Mouse (Mus musculus): ENCODE measurements around the gene Zfp148.
A peak's percentile ranks its signal among the peaks of the same experiment; 100 is the strongest.

The Zfp148 gene

DNA sequence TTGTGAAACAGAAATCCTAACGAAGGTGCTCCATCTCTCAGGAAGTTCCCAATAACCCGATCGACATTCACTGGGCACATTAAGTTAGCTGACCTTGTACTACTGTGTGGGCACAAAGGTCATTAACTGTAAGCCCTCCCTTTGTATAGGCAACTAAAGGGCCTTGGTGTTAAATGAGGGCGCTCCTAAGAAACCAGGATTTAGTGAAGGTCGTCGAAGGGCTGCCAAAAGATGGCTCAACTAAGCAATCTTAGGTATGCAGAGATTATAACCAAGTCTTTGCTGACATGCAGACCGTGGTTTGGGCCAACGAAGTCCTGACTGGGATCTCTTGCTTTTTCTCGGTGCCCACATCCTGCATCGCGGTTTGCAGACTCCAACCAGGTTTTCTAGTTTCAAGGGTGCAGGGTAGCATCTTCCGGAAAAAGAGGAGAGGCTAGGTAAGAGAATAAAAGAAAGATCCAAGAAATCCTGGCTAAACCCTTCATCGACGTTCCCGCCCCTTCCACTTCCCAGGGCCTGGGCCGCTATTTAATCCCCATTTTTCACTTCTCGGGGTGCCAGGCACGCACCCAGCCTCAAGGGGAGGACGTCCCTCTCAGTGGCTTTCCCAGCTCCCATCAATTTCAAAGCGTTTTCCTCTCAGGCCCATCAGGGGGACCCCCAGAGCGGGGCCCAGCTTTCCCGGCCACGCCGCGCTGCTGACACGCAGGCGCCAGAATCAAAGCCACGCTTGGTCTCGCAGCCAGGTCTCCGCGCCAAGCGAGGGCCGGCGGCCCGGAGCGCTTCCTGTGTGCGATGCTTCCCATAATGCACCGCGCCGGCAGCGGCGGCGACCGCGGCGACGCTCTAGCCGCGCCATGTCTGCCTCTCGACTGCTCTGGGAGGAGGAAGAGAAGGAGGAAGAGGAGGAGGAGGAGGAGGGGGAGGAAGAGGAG, at the start of gene Zfp148:
Gene Zfp148, plus strand, starts transcription at position 893 of the 938 bp plus-strand sequence.
- peak; percentile 91 to 92 for DNase-seq (ENCODE audit: low spot score in 2 of 2)

DNA sequence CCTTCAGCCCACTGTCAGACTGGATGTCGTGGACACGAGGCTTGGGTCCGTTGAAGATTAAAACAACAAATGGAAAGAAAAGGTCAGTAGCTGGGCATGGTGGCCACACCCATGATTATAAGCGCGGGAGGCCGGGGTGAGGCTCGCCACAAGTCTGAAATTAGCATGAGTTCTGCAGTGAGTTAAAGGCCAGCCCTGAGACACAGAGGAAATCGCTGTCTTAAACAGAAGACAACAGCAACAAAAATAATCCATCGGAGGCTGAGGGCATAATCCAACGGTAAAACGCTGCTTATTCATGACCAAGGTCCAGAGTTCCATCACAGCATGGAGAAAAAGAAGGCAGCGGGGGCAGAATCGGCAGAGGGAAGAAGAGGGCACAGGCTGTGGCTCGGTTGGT, 47.6 kb upstream of the Zfp148 start:
- no peak for DNase-seq (ENCODE audit: low spot score in 2 of 2)

DNA sequence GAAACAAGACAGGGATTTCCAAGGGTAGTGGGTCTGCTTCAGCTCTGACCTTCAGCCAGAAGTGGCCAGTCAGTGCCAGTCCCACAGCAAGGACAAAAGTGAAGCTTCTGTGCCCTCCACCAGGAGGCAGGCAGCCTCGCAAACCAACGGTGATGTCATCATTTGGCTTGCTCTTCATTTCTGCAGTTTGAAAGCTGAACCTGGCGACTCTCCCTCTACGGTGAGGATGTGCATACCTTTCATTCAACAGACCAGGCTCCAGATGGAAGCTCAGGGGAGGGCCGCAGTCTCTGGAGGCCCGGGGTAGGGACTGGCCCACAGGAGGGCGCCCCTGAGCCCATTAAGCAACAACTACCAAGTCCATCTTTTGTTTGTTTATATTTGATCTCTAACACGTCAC, 43.5 kb upstream of the Zfp148 start:
- peak; percentile 66 to 70 for DNase-seq (ENCODE audit: low spot score in 2 of 2)

DNA sequence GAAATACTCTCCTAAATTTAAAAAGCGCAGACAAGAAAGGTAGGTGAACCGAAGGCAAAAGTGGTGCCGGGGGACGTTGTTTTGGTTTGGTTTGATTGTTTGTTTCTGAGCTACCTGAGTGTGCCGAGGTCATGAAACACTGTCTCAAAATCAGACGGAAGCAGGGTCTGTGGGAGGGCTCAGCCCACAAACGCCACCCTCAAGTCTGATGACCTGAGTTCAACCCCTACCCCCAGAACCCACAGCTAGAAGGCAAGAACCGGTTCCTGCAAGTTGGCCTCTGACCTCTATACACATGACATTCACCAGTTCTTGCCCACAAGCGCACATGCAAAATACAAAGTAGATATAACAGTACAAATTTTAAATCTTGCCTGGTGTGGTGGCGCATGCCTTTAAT, 43.0 kb upstream of the Zfp148 start:
- no peak for DNase-seq (ENCODE audit: low spot score in 2 of 2)

DNA sequence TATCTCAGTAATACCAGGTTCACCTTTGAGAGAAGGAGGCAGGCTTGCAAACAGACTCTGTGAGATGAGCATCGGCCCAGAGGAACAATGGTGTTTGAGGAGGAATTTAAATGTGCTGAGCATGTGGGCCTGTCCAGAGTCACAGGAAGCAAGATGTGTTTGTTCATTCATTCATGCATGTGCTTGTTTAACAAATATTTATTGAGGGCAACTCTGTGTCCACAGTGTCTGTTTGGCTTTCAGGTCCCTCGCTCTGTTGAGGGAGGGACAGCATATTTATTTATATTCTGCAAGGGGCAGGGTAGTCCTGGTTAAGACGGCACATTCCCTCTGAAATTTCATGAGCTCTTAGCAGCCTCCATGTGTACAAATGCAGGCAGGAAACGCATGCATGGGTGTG, 42.1 kb upstream of the Zfp148 start:
- no peak for DNase-seq (ENCODE audit: low spot score in 2 of 2)

DNA sequence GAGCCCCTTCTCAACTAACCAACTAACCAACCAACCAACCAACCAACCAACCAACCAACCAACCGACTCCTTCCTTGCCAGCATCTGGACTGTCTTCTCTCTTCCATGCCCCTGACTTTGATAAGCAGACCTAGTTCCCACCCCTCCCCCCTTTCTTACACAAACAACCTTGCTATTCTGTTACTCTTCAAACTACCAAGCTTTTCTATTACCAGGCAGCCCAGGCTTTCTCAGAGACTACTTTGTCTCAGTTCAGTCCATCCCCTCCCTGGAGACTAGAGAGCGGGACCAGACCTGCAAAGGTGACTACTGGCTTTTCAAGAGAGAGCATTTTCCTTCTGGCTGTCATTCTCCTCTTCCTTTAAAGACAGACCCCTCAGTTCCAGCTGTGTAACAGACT, 41.2 kb upstream of the Zfp148 start:
- no peak for DNase-seq (ENCODE audit: low spot score in 2 of 2)

DNA sequence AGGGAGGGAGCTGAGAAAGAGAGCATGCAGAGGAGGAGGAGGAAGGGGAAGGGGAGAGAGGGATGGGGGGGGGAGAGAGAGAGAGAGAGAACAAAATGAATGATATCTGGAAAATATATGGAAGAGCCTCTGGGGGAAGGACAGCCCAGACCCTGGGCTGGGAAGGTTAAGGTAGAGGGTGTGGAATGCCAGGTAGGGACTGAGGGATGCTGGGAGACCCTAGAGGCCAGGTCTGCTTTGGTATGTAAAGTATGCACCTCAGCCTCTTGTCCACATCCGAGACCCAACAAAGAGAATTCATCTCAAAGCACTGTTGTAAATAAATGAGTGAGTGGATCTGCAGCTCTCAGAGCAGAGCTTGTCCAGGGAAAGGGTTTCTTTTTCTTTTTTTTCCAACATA, 38.3 kb upstream of the Zfp148 start:
- no peak for DNase-seq (ENCODE audit: low spot score in 2 of 2)

DNA sequence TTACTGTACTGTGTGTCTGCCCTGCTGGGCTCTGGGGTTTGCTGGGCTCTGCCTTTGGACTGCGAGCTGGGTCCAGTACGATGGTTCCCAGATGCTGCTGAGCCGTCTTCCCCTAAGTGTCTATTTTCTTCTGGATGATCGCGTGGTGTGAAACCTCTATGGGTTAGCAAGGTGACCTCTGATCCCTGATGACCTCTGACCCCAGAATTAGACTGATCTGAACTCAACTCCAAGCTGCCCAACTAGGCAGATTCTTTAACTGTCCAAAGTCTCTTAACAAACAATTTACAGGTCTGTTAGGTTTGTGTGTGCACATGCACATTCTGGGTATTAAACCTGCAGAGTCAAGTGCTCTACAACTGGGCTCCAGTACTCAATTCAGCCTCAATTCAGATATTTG, 37.5 kb upstream of the Zfp148 start:
- no peak for DNase-seq (ENCODE audit: low spot score in 2 of 2)

DNA sequence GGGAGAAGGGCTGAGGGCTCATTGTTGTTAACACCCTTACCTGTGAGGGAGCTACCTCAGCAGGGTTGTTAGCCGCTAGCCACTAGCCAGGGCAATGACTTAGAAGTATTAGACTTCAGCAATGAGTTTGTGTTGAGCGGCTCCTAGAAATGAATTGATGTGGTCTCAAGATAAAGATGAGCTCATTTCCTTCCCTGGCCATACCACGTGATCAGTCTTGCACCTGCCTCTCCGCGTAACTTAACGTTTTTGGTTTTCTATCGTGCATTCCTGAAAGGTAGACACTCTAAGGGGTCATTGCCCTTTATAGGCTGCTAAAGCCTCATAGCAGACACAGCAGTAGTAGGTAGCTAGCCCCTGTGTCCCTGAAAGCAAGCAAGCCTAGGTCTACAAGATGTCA, 37.0 kb upstream of the Zfp148 start:
- no peak for DNase-seq (ENCODE audit: low spot score in 2 of 2)

DNA sequence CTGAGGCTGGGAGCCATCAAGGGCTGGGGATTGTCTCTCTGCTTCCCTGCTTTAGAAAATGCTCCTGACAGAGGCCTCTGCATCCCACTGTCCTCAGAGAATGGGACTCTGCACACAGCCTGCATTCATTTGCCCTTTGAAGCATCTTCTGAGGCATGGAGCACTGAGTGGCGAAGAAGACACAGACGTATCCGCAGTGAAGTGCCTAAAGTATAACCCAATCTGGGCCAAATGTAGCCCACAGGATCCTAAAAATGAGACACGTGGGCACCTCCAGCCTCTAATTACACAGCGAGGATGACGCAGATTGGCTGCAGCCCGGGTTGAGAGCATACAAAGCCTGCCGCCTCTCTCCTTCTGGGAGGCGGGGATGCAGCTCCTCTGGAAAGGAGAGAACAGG, 36.3 kb upstream of the Zfp148 start:
- no peak for DNase-seq (ENCODE audit: low spot score in 2 of 2)

DNA sequence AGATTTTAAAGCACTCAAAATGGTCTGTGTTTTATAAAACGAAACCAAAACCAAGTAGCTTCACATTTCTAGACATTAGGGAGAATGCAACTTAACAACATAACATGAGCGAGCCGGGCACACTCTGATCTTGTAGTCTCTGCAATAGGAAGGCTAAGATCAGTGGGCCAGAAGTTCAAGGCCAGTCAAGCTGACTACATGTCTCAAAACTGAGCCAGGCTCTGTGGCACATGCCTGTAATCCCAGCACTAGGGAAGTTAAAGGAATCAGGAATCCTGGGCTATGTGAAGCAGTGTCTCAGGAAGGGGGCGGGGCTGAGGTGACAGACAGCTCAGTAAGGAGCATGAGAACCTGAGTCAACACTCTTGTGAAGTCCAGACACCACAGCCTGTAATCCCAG, 35.8 kb upstream of the Zfp148 start:
- no peak for DNase-seq (ENCODE audit: low spot score in 2 of 2)

DNA sequence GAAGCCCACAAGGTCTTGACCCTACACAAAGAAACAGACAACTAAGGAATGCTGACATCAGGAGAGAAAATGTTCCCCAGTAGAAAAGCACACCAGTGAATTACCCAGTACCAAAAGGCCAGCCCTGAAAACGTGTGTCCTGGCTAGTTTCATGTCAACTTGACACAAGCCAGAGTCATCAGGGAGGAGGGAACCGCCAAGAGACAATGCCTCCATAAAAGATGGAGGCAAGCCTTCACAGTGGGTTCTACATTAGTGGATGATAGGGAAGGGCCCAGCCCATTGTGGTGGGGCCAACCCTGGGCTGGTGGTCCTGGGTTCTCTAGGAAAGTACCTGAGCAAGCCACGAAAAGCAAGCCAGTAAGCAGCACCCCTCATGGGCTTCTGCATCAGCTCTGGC, 34.3 kb upstream of the Zfp148 start:
- DNase-seq (ENCODE audit: low spot score in 2 of 2): no peak

DNA sequence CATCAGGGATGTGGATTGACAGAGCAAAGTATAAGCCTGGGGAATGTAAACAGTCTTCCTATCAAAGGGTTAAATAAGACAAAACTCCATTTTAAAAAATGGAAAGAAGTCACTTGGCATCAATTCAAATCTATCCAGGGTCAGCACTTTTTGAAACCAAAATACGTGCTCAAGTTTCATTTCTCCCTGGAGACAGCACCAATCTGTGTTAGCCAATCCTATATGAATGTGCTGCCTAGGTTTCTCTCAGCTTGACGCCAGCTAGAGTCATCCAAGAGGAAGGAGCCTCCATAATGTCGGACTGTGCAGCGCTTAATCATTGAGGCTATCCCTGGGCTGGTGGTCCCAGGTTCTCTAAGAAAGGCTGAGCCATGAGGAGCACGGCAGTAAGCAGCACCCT, 33.5 kb upstream of the Zfp148 start:
- no peak for DNase-seq (ENCODE audit: low spot score in 2 of 2)

DNA sequence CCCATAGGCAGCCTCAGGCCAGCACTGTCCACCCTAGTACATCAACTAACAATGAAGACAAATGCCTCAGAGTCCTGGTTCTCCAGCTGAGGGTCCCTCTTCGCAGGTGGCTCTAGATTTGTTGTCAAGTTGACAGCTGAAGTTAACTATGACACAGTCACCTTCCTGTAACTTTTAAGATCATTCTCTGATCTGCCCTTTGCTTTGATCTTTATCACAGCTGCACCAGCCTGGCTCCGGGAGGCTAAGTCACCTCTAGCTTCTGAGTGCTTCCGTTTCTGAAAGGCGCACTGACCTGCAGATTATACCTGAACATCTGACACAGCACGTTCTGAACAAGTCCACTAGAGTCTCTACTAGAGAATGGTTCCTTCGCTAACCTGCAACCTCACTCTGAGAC, 22.8 kb upstream of the Zfp148 start:
- DNase-seq (ENCODE audit: low spot score in 2 of 2): no peak

DNA sequence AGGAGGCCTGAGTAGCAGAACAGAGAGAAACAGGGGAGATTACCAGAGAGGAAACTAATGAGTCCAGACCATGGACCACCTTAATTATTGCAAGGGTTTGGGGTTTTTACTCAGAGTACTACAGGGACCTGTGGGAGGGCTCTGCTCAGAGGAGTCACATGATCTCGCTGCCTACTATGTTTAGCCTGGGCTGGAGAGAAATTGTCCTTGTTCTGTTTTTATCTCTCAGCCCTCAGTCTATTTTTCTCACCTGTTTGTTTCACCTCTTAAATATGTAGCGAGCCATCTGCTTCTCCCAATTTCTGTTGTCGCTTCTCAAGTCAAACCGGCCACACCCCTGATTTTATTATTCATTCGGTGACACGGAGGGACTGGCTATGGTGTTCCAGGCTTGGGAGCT, 14.9 kb upstream of the Zfp148 start:
- DNase-seq (ENCODE audit: low spot score in 2 of 2): no peak

DNA sequence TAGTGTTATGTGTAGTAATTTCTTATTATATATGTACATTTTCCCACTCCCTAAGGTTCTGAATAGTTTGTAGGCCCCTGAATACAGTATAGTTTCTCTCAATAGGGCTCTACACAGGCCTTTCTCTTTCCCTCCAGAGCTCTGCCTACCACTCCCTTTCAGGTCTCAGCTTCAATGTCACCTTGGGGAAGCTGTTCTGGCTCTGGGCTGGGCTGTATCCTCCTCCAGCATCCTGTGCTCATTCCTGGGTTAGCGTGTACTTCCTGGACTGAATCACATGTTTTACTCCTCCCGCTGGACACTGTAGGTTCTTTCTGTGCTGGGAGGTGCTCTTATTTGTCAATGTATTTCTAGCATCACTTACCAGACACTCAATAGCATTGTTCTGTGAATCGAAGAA, 12.0 kb upstream of the Zfp148 start:
- no peak for DNase-seq (ENCODE audit: low spot score in 2 of 2)

DNA sequence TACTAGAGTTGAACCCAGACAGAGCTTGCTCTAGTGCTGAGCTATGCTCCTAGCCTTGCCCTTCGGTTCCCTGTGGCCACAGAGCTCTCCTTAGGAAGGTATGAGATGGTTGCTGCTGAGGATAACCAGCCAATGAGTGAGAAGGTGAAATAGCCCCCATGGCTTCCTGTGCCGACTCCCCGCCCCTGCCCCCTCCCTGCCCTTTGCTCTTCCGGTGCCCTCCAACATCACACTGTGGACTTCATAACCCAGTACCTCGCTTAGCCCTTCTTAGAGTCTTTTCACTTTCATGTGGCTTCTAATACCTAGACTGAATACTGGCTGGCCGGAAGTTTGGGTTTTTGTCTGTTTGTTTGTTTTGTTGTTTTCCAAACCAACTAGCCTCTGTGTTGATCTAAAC, 9.8 kb upstream of the Zfp148 start:
- no peak for DNase-seq (ENCODE audit: low spot score in 2 of 2)

DNA sequence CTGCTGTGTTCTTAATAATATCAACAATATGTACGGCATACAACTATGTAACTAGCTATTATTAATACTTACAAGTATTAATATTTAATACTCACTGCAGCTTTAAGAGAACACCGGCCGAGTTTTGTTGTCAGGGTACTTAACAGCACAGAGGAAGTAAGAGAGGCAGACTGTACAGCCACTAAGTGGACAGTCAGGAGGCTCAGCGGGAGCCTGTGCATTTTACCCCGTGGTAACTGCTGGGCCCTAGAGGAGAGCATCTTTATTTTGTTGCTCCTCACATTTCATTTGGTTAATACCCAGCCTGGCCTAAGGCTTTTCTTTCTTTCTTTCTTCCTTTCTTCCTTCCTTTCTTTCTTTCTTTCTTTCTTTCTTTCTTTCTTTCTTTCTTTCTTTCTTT, 8.0 kb upstream of the Zfp148 start:
- DNase-seq (ENCODE audit: low spot score in 2 of 2): no peak

DNA sequence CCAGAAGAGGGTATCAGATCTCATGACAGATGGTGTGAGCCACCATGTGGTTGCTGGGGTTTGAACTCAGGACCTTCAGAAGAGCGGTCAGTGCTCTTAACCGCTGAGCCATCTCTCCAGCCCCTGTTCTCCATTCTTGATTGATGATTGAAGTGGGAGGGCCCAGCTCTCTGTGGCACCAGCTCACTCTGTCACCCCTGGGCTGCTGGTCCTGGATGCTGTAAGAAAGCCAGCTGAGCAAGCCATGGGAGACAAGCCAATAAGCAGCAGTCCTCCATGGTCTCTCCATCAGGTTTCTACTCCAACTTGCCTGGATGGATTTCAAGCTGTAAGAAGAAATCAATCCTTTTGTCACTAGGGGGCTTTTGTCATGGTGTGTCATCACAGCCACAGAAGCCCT, 7.3 kb upstream of the Zfp148 start:
- no peak for DNase-seq (ENCODE audit: low spot score in 2 of 2)

DNA sequence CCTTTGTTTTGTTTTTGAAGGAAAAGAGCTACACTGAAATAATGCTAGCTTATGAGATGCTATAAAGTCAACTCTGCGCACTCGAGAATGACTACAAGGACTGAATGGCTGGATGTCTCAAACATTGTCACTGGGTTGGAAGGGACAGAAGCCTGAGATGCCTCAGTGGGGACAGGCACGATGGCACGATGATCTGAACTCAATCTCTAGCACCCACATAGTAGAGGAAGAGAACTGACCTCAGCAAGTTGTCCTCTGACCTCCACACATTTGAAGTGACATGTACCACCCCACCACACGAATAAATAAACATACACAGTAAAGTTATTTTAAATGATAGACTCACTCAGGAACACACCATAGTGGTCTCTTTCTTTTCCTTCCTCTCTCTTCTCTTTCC, 4.4 kb upstream of the Zfp148 start:
- no peak for DNase-seq (ENCODE audit: low spot score in 2 of 2)

DNA sequence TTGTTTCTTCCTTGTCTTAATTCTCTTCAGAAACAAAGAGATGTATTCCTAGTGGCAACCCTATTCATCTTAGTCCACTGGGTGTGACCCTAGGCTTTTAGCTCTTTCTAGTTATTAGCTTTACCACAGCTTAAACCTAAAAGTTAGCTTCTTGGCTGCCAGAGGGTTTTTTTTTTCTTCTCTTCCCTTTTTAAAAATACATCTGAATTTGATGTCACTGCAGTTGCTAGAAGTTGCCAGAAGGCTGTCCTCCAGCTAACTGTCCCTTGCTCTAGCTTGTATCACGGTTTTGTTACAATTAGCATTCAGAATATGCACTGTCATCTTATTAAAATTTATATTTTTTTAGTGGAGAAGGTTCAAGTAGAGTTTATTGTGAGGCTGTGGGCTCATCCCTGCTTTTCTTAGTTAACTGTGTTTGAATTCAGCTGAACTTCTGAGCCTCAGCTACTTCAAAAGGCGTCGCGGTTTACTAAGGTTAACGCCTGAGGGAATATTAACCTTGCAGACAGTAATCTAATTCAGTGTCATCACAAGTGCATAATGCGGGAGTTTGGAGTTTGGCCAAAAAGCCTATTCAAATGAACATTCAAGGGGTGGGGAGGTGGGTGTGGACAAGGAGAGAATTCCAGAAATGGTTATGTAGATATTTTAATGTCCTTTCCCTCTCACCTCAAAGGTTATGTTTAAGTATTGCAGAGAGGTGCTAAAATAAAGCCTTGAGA, 1.3 kb upstream of the Zfp148 start:
- no peak for DNase-seq (ENCODE audit: low spot score in 2 of 2)

DNA sequence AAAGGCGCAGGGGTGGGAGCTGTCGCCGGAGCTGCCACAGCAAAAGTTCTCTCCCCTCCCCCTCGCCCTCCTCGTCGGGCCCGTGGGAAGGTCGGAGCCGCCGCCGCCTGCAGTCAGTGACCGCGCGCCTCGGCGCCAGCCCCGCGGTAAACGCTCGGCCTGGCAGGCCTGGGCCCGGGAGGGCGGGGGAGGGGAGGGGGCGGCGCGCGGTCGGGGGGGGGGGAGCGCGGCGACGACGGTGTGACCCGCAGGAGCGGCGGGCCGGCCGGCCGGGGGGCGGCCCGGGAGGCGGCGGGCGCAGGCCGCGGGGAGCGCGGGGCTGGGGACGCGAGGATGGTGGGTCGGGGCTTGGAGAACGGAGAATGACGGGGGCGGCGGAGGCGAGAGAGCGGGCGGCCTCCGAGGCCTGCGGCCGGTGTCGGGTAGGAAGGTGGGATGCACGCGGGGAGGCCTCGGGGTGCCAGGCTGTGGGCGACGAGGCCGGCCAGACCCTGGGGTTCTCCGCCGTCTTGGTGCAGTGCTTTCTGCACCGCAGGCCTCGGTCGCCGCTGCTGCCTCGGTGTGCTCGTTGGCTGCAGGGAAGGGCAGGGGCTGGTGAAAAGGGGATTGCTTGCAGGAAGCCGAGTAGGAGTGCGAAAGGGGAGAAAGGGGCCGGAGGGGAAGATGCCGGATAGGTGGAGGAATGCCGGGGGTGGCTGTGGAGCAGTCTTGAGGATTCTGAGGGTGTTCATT, 412 bp downstream of the Zfp148 start:
- DNase-seq (ENCODE audit: low spot score in 2 of 2): peak; percentile 46 to 64

Data from urinary bladder, postnatal 4 days (tissue).